Mouse (Mus musculus): ENCODE data around the gene Ppil1.

DNA sequence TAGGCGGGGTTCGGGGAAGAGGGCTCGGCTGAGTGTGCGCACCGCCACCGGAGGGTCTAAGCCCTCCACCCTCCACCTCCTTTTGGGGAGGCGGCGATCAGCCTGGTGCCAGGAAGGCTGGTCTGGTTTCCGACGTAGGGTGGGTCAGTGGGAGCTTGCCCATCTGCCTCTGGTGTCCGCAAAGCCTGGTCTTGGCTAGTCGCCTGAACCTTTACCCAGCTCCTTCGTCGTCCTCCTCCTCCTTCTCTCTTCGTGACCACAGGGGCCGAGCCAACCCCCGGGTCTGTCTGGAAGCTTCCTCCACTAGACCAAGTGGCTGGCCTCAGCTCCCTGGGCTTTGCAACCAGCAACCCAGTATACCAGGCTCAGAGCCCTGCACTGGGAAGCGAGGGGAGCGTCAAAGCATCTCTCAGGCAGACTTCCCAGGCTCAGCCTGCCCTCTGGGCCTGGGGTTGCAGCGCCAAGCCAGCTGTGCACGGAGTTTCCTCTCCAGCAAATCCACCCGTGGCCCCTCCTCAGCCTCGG is 25.5 kb downstream of the Ppil1 start:
- TF ChIP-seq CTCF (IDR thresholded peaks at IDR 0.05; ENCODE audit: extremely low read depth, insufficient read length, insufficient replicate concordance, low read depth, low read length) (no peak), POLR2A (IDR thresholded peaks at IDR 0.05; ENCODE audit: low read depth, low read length) (no peak)
